Comparison of ENCODE assay signal across 31 mouse cellular contexts in genomic region chr9:10658086-10658485, GRCm38 (mm10).
"Had no signal": no experiment of that assay in that cellular context is flagged by ENCODE, and none has a peak within 500 bp of the region (broad histone marks: within the 10 kb centered on the region; RNA-seq: fewer than 3 reads in every experiment).

No protein-coding gene starts in this region.

- H3K9ac ChIP-seq: limb, embryonic 12.5 days; limb, embryonic 13.5 days; limb, embryonic 15.5 days; liver, embryonic 12.5 days; liver, embryonic 13.5 days; liver, embryonic 14.5 days; liver, embryonic 15.5 days; liver, postnatal 0 days; lung, embryonic 14.5 days; lung, embryonic 15.5 days; midbrain, embryonic 12.5 days; midbrain, embryonic 13.5 days; midbrain, embryonic 15.5 days; neural tube, embryonic 12.5 days had no signal

- H3K9me3 ChIP-seq: limb, embryonic 10.5 days; limb, embryonic 12.5 days; limb, embryonic 13.5 days; limb, embryonic 15.5 days; liver, embryonic 12.5 days; liver, embryonic 13.5 days; liver, embryonic 15.5 days; lung, embryonic 15.5 days; megakaryocyte, embryonic 14.5 days; midbrain, embryonic 10.5 days; midbrain, embryonic 12.5 days; midbrain, embryonic 13.5 days; midbrain, embryonic 15.5 days; neural tube, embryonic 12.5 days had no signal

- H3K4me2 ChIP-seq: limb, embryonic 12.5 days; limb, embryonic 13.5 days; limb, embryonic 15.5 days; liver, embryonic 11.5 days; liver, embryonic 12.5 days; liver, embryonic 13.5 days; liver, embryonic 15.5 days; lung, embryonic 14.5 days; lung, embryonic 15.5 days; midbrain, embryonic 11.5 days; midbrain, embryonic 12.5 days; midbrain, embryonic 13.5 days; midbrain, embryonic 15.5 days; neural tube, embryonic 12.5 days had no signal

- H3K27me3 ChIP-seq: limb, embryonic 12.5 days; limb, embryonic 13.5 days; limb, embryonic 15.5 days; liver, embryonic 12.5 days; liver, embryonic 13.5 days; liver, embryonic 15.5 days; lung, embryonic 15.5 days; megakaryocyte, embryonic 14.5 days; midbrain, embryonic 12.5 days; midbrain, embryonic 13.5 days; midbrain, embryonic 15.5 days; neural tube, embryonic 12.5 days had no signal

- H3K36me3 ChIP-seq: limb, embryonic 10.5 days; limb, embryonic 12.5 days; limb, embryonic 13.5 days; limb, embryonic 15.5 days; liver, embryonic 12.5 days; liver, embryonic 13.5 days; liver, embryonic 15.5 days; lung, embryonic 15.5 days; midbrain, embryonic 10.5 days; midbrain, embryonic 12.5 days; midbrain, embryonic 13.5 days; midbrain, embryonic 15.5 days; neural tube, embryonic 12.5 days had no signal

- H3K4me1 ChIP-seq: limb, embryonic 10.5 days; limb, embryonic 12.5 days; limb, embryonic 13.5 days; limb, embryonic 15.5 days; liver, embryonic 12.5 days; liver, embryonic 13.5 days; liver, embryonic 15.5 days; lung, embryonic 15.5 days; megakaryocyte, embryonic 14.5 days; midbrain, embryonic 10.5 days; midbrain, embryonic 12.5 days; midbrain, embryonic 13.5 days; midbrain, embryonic 15.5 days; neural tube, embryonic 12.5 days had no signal

- H3K27ac ChIP-seq: limb, embryonic 10.5 days; limb, embryonic 12.5 days; limb, embryonic 13.5 days; limb, embryonic 15.5 days; liver, embryonic 12.5 days; liver, embryonic 13.5 days; liver, embryonic 14.5 days; liver, embryonic 15.5 days; lung, embryonic 15.5 days; macrophage; midbrain, embryonic 10.5 days; midbrain, embryonic 12.5 days; midbrain, embryonic 13.5 days; midbrain, embryonic 15.5 days; neural tube, embryonic 12.5 days had no signal

- DNase-seq: left cerebral cortex, postnatal 4 days; liver; liver, embryonic 13.5 days; liver, postnatal 0 days; lung, adult 18-20 months; lung, adult 2 months; lung, embryonic 14.5 days; lung, postnatal 10 days; lung, postnatal 14 days; lung, postnatal 36 days; lung, postnatal 4 days; midbrain, embryonic 14.5 days had no signal

- ATAC-seq: liver, embryonic 12.5 days; liver, postnatal 0 days; lung, postnatal 0 days had no signal

- H3K4me3 ChIP-seq: limb, embryonic 10.5 days; limb, embryonic 12.5 days; limb, embryonic 13.5 days; limb, embryonic 15.5 days; liver, embryonic 12.5 days; liver, embryonic 13.5 days; liver, embryonic 15.5 days; lung, embryonic 15.5 days; megakaryocyte, embryonic 14.5 days; midbrain, embryonic 10.5 days; midbrain, embryonic 12.5 days; midbrain, embryonic 13.5 days; midbrain, embryonic 15.5 days; myocyte; neural tube, embryonic 12.5 days had no signal
